Mouse (Mus musculus) midbrain, embryonic 11.5 days (tissue): Measurements from ENCODE around the gene Hoxb3. TPM values are rescaled to one million over a fixed set of nuclear protein-coding genes. Genes with fewer than 3 reads are reported as not detected.

Experiments used
- ATAC-seq: fragments of 200-750 bp; cut with Nextera tagmentation; 2 replicates; pipeline ENCODE4 v1.8.0; 2017; ENCODE audit warnings: moderate TSS enrichment, moderate library complexity; ENCODE audit not compliant: low FRiP score
- DNase-seq: peaks from one replicate; pipeline ENCODE4 v3.0.0; 2015; ENCODE audit warnings: low spot score; ENCODE audit errors: missing footprints
- H3K27ac ChIP-seq: fragments of 300-500 bp; sonication (generic); 2 replicates; pipeline ENCODE4 v1.5.1; 2014; ENCODE audit warnings: low read depth, low read length
- H3K27me3 ChIP-seq: fragments of 300-500 bp; sonication (generic); 2 replicates; pipeline ENCODE4 v1.6.1; 2014; ENCODE audit warnings: mild to moderate bottlenecking, low read length, moderate library complexity, mixed read lengths; ENCODE audit not compliant: control insufficient read depth, insufficient read depth
- H3K36me3 ChIP-seq: fragments of 300-500 bp; sonication (generic); 2 replicates; pipeline ENCODE4 v1.6.1; 2014; ENCODE audit warnings: mild to moderate bottlenecking, low read length, moderate library complexity, mixed read lengths; ENCODE audit not compliant: control insufficient read depth, insufficient read depth
- H3K4me1 ChIP-seq: fragments of 300-500 bp; sonication (generic); 2 replicates; pipeline ENCODE4 v1.6.1; 2014; ENCODE audit warnings: low read length; ENCODE audit not compliant: control insufficient read depth, insufficient read depth
- H3K4me2 ChIP-seq: fragments of 300-500 bp; sonication (generic); 2 replicates; pipeline ENCODE4 v1.6.1; 2014; ENCODE audit warnings: mild to moderate bottlenecking, moderate library complexity
- H3K4me3 ChIP-seq: fragments of 300-500 bp; sonication (generic); 2 replicates; pipeline ENCODE4 v1.5.1; 2014; ENCODE audit warnings: low read depth, low read length
- H3K9ac ChIP-seq: fragments of 300-500 bp; sonication (generic); 2 replicates; pipeline ENCODE4 v1.6.1; 2014; ENCODE audit warnings: low read length
- H3K9me3 ChIP-seq: fragments of 300-500 bp; sonication (generic); 2 replicates; pipeline ENCODE4 v1.6.1; 2016; ENCODE audit warnings: low read length; ENCODE audit not compliant: control insufficient read depth
- WGBS: fragments of 180-500 bp; shearing (Covaris S2); extraction: QIAGEN DNeasy Blood & Tissue Kit; methylation state at CpG from one replicate; pipeline ENCODE4 v1.1.7; 2014; 5-methylcytosine and 5-hydroxymethylcytosine counted together
- polyA plus RNA-seq: library from polyadenylated mRNA; unstranded; fragments of >200 nt; fragmentation: Nextera tagmentation; extraction: Ambion mirVana; gene quantifications from 2 replicates; pipeline ENCODE4 v1.2.1, GENCODE M21; 2014

The Hoxb3 gene
- not detected in 2 replicates for polyA plus RNA-seq

DNA sequence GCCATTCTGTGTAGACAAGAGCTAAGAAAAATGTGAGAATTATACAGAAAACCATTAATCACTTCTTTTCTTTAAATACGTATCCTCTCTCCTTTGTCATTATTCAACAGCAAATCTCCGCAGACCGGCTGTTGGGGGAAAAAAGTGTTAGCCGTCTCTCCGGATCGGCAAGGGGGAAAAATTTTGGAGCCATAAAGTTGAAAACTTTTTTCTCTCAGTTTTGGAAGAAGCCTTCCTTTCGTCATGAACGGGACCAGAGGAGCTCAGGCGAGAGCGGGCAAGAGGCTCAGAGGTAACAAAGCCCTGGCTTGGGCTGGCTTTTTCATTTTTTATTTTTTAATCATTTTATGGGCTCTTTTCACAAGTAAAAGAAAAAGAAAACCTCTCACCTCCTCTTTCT is at the start of gene Hoxb3:
Gene Hoxb3 (plus strand): TSS at position 173 of the 400 bp plus-strand sequence.
- no peak within 1 kb of the TSS for H3K9ac ChIP-seq
- peaks cover 5% of the 10 kb centered on the region for H3K4me1 ChIP-seq
- H3K27me3 ChIP-seq: peaks cover 100% of the 10 kb centered on the region
- no peak within 1 kb of the TSS for H3K4me3 ChIP-seq
- H3K27ac ChIP-seq: no peak within 1 kb of the TSS
- H3K9me3 ChIP-seq: no peaks in the 10 kb centered on the region
- ATAC-seq (no peak), DNase-seq (no peak)
- no peaks in the 10 kb centered on the region for H3K36me3 ChIP-seq
- WGBS: 1% methylated on average over 10 of the region's 10 CpGs
- no peak within 1 kb of the TSS for H3K4me2 ChIP-seq

DNA sequence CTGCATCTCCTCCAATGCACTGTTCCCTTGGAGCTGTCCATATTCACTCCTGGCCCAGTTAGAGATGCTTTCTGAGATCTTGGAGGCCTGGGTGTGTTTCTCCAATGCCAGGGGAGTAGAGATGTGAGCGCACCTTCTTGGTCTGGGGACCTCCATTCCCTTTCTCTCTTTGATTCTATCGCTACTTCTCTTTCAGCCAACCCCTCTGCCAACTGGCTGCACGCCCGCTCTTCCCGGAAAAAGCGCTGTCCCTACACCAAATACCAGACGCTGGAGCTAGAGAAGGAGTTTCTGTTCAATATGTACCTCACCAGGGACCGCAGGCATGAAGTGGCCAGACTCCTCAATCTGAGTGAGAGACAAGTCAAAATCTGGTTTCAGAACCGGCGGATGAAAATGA is 48.7 kb upstream of the Hoxb3 start:
- DNase-seq (no peak), ATAC-seq (no peak)
- Histone ChIP-seq H3K9me3 (no peaks in the 10 kb centered on the region), H3K27ac (no peak overlapping the region), H3K27me3 (peaks cover 100% of the 10 kb centered on the region), H3K4me1 (peaks cover 4% of the 10 kb centered on the region; the same call in 1 of the 2 replicates), H3K4me3 (no peak overlapping the region), H3K4me2 (no peak overlapping the region), H3K36me3 (no peaks in the 10 kb centered on the region), H3K9ac (no peak overlapping the region)
- 2% methylated on average over 10 of the region's 10 CpGs for WGBS

DNA sequence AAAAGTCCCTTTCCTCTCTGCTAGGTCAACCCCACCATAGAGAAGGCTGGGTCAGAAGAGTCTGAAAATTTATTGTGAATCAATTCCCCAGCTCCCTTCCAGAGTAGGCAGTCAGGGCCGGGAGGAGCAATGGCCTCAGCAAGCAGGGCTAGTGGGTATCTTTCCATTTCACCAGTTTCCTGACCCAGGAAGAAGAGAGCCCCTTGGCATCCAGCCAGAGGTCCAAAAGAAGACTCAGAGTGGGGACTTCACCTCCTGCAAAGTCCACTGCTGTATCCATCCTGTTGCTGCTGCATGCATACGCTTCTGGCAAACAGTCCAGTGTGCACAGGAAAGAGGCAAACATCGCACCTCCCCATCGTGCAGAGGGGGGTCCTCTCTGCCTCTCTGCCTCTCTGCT is 47.2 kb upstream of the Hoxb3 start:
- WGBS: 16% methylated on average over 4 of the region's 4 CpGs
- Histone ChIP-seq H3K4me3 (no peak overlapping the region), H3K9ac (no peak overlapping the region), H3K4me2 (no peak overlapping the region), H3K27me3 (peaks cover 100% of the 10 kb centered on the region), H3K4me1 (peaks cover 4% of the 10 kb centered on the region; the same call in 1 of the 2 replicates), H3K36me3 (no peaks in the 10 kb centered on the region), H3K27ac (no peak overlapping the region), H3K9me3 (no peaks in the 10 kb centered on the region)
- no peak for DNase-seq
- ATAC-seq: no peak

DNA sequence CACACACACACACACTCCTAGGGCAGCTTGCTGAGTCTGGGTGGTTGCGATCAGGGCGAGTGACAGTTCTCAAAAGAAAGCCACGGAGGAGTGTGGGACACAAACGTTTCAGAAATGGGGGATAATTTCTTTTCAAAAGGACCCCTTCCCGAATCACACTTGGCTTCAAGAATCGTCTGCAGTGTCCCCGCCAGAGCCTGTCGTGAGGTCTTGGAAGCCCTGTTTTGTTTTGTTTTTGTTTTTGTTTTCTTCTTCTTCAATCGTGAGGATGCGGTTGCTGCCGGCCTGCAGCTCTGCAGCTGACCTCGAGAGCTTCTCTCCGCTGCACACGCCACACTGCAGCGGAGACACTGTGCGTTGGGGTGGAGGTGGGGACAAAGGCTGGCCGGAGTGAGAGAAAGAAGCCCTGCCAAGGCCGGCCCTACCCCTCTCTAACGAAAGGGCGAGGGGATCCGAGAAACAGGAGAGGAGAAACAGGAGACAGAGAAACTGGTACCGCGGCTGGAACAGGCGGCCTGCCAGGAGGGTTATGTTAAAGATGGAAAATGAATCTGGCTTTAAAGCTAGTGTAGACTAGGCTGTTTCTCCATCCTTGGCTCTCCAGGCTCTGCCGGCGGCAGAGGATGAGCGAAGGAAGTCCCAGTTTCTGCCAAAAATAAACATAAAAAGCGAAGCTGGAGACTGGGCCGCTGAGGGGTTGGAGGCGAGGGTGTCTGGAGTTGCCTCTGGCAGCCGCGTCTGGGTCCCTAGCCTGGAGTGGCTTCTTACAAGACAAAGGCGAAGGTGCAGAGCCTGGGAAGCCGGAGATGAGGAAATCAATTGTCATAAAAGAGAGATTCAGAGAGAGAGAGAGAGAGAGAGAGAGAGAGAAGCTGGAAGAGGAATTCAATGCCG is 45.7 kb upstream of the Hoxb3 start:
- Histone ChIP-seq H3K4me3 (no peak overlapping the region), H3K4me2 (no peak overlapping the region), H3K36me3 (no peaks in the 10 kb centered on the region), H3K9me3 (no peaks in the 10 kb centered on the region), H3K9ac (no peak overlapping the region), H3K4me1 (no peaks in the 10 kb centered on the region), H3K27me3 (peaks cover 100% of the 10 kb centered on the region), H3K27ac (no peak overlapping the region)
- ATAC-seq (no peak), DNase-seq (no peak)
- WGBS: 1% methylated on average over 35 of the region's 35 CpGs

DNA sequence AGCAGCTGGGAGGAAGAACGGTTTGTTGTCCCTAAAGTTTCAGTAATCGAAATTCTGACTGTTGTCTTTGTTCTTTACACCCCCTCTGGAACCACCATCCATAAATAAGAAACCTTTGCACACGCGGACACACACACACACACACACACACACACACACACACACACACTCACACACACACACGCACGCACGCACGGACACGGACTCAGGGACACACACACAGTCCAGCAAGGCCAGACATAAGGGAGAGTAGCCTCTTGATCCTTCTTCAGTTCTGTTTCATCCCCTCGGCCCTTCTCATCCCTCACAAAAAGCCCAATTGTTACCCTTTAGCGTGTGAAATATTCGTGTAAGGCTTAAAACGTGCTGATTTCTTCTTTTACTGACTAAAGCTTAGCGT is 44.8 kb upstream of the Hoxb3 start:
- H3K9me3 ChIP-seq: no peaks in the 10 kb centered on the region
- no peaks in the 10 kb centered on the region for H3K4me1 ChIP-seq
- peaks cover 100% of the 10 kb centered on the region for H3K27me3 ChIP-seq
- H3K4me3 ChIP-seq: no peak overlapping the region
- DNase-seq (peak; percentile 95), ATAC-seq (no peak)
- H3K27ac ChIP-seq: no peak overlapping the region
- no peaks in the 10 kb centered on the region for H3K36me3 ChIP-seq
- H3K4me2 ChIP-seq: no peak overlapping the region
- no peak overlapping the region for H3K9ac ChIP-seq
- 19% methylated on average over 14 of the region's 14 CpGs for WGBS

DNA sequence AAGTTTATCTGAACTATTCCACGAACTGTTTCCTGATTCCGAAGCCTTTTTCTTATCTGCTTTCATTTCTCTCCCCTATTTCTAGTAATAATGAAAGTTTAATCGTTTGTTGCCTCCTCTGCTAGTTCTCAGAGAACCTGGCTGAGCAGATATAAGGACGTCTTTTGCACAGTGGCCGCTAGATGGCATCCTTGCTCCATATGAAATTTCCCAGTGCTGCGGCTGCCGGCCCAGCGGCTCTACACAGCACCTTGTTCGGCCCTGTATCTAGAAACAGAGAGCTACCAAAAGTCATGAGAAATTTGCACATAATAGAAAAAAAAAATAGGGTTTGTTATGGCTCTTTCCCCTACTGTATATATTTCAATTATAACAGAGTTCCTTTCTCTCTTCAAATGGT is 44.4 kb upstream of the Hoxb3 start:
- no peaks in the 10 kb centered on the region for H3K9me3 ChIP-seq
- H3K27me3 ChIP-seq: peaks cover 100% of the 10 kb centered on the region
- no peak for ATAC-seq
- no peak overlapping the region for H3K27ac ChIP-seq
- peak; percentile 99 for DNase-seq
- H3K4me3 ChIP-seq: no peak overlapping the region
- under 1% methylated on average over 9 of the region's 9 CpGs for WGBS
- H3K36me3 ChIP-seq: no peaks in the 10 kb centered on the region
- no peaks in the 10 kb centered on the region for H3K4me1 ChIP-seq
- no peak overlapping the region for H3K4me2 ChIP-seq
- H3K9ac ChIP-seq: no peak overlapping the region

DNA sequence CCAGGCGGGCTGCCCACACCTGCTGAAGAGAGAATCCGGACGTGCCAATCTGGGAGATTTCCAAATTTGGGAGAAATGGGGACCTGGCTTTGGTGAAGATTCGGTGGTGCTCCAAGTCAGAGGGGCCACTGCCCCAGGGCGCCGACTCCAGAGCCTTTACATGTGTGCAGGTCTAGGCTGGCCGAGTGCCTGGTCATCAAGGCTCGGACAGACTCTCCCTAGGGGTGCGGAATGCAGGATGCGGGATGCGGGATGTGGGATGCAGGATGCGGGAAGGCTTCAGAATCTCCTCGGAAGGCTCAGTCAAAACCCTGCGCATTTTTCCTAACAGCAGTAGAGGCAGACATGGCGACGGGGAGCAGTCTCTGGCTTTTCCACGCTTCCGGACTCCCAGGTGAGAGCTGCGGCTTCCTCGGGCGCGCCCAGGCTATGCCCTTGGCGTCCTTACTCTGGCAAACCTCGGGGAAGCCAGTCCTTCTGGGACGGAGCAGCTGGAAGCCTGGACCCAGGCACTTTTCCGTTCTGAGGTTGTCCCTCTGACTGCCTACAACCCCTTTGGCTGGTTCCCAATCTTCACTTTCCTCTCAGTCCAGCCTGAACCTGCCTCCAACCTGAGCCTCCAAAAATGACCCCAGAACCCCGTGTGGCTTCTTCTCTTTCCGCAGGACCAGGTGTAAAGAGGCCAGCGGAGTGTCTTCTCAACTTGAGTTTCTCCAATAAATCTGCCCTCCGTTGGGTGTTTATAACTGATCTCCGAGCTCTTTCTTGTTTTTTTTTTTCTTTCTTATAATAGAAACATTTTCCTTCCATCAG is 43.5 kb upstream of the Hoxb3 start:
- Histone ChIP-seq H3K4me3 (no peak overlapping the region), H3K36me3 (no peaks in the 10 kb centered on the region), H3K4me1 (no peaks in the 10 kb centered on the region), H3K27ac (no peak overlapping the region), H3K9ac (no peak overlapping the region), H3K4me2 (no peak overlapping the region), H3K27me3 (peaks cover 100% of the 10 kb centered on the region), H3K9me3 (no peaks in the 10 kb centered on the region)
- DNase-seq (peak; percentile 95), ATAC-seq (no peak)
- 2% methylated on average over 31 of the region's 31 CpGs for WGBS

DNA sequence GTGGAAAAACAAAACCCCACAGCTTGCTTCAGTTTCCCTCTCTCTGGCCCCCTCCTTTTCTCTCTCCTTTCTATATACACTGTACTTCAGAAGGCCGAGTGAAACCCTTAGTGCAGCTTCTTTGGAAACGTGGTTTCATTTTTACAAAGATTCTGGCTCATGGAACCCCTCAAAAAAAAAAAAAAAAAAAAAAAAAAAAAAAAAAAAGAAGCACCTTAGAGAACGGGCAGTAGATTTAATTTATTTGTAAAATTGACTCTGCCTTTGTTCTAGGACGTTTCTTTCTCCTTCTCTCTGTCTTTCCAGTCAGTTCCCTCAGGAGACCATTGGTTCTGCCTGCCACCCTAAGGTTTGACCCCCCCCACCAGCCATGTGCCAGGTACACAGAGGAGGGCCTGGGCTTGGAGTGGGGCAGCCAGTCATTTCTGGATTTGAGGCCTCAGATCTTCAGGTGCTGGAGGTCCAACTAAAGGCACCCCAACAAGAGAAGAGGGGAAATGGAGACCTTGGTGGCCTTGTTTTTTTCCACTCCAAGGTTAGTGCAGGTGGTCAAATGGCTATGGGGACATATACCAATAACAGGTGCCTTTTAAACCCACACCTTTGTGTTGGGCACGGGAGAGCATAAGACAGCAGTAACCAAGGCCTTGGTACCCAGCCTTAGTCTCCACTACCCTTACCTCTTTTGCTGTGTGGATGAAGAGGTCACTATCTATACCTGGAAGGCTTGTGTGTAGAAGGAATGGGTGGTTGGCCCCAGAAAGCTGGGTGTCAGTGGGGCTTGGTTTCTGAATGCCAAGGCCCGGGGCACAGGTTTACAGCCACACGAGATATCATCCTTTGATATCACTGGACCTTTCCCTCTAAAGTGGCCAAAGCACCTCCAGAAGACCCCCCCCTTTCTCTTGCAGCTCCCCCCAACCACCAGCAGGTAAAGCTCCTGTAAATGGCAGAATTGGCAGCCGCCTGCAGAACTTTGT is 42.4 kb upstream of the Hoxb3 start:
- WGBS: 10% methylated on average over 8 of the region's 8 CpGs
- no peaks in the 10 kb centered on the region for H3K4me1 ChIP-seq
- no peaks in the 10 kb centered on the region for H3K36me3 ChIP-seq
- H3K9ac ChIP-seq: no peak overlapping the region
- DNase-seq (peak; percentile 93), ATAC-seq (no peak)
- no peak overlapping the region for H3K4me2 ChIP-seq
- peaks cover 100% of the 10 kb centered on the region for H3K27me3 ChIP-seq
- no peak overlapping the region for H3K27ac ChIP-seq
- no peaks in the 10 kb centered on the region for H3K9me3 ChIP-seq
- no peak overlapping the region for H3K4me3 ChIP-seq
